Mouse (Mus musculus) frontal cortex, postnatal 25 days (tissue): ENCODE data around the gene Nolc1.
"Not testable (repeated sequence)": the region's sequence is repeated elsewhere in the genome, so short reads cannot be mapped to it uniquely, and the experiment has no call there.

Experiments
- DNase-seq, 2 experiments: peaks; one replicate each; pipeline ENCODE4 v3.0.0; 2022; ENCODE audit warnings: low spot score in 2 of 2

Gene Nolc1

DNA sequence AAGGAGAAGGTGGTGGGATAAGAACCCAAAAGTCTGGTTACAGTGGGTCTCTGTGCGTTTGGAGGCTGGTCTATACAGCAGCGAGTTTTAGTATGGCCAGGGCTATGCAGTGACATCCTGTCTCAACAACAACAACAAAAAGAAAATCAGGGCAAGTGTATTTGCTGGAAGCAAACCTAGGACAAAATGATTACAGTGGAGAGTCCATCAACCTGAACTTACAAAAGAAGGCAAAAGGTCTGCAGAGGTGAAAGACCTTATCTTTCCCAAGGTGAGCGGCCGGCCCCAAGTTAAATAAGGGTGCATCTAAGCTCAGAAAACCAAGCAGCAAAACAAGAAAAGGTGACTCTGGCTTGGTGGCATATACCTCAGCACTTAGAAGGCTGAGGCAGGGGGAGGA lies 16.0 kb downstream of the Nolc1 start:
- DNase-seq: no peak

DNA sequence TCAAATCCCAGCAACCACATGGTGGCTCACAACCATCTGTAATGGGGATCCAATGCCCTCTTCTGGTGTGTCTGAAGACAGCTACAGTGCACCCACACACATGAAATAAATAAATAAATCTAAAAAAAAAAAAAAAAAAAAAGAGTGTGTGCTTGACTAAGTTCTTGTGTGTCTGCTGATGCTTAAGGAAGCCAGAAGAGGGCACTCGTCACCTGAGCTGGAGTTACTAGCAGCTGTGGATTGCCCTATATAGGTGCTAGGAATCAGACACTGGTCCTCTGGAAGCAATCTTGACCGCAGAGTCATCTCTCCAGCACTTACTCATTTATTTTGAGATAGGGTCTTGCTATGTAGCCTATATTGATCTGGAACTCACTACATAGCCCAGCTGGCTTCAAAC lies 18.5 kb downstream of the Nolc1 start:
- DNase-seq: no peak

DNA sequence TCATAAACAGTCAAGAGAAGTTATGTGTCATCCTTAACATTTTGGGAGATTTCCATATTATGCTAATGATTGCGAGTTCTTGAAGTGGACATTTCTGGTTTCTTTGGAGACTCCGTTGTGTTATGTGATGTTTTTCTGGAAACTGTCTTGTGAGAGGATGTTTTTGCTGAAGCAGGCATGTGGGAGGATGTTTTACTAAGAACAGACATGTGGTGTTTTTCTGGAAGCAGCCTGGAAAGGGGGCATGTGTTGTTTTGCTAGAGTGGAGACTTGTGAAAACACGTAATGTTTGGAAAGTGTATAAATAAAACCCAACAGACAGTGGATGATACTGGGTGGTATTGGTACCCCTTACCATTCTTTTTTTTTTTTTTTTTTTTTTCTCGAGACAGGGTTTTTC lies 19.6 kb downstream of the Nolc1 start:
- DNase-seq: no peak

DNA sequence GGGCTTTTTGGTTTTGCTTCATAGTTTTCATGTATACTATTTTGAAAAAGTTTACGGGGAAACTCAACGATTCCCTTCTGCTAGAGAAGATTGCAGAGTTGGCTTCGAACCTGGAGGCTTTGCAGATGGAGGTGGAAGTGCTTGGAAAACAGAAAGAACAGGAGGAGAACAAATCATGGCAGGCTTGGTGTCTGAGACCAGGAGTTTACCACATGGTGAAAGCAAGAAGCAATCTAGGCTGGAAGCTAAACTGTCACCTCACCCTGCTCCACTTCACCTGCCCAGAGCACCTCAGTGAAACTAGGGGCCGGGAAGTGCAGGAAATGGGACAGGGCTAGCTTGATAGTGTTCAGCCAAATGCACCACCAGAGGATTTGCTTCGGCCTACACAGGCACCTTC lies 20.7 kb downstream of the Nolc1 start:
- DNase-seq: no peak

DNA sequence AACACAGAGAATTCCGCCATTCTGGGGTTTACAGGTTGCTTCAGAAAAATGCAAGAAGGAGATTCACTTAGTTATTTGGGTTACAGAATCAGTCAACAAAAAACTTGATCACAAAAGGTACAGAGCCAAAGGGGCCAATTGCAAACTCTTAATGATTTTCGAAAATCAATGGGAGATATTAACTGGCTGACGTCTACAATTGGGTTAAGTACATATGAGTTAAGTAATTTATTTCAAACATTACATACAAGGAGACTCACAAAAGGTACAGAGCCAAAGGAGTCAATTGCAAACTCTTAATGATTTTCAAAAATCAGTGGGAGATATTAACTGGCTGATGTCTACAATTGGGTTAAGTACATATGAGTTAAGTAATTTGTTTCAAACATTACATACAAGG lies 23.9 kb downstream of the Nolc1 start:
- no peak for DNase-seq

DNA sequence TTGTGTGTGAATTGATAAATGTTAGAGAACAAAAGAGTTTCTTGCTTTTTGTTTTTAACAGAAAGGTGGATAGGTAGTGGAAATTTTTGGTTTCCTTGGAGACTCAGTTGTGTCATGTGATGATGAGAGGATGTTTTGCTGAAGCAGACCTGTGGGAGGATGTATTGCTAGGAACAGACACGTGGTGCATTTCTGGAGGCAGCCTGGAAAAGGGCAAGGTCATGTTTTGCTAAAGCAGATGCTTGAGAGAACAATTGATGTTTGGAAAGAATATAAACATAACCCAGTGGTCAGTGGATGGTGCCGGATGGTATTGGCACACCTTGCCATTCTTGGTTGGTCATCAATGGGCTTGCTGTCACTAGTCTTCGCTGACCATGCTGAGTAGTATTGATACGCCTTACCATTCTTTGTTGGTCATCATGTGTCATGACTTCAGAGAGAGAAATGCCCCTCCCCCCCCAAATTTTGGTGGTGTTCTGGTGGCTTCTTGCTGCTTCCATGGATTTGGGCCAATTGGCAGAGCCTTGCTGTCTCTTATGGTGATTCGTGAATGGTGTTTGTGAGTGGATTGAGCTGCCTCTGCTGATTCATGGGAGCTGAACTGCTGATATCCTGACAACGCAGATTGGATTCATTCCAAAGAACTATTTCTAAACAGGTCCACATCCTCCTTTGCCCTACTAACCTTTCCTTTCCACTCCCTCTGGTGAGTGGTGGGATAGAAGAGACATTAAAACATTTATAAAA lies 27.9 kb downstream of the Nolc1 start:
- DNase-seq: no peak

DNA sequence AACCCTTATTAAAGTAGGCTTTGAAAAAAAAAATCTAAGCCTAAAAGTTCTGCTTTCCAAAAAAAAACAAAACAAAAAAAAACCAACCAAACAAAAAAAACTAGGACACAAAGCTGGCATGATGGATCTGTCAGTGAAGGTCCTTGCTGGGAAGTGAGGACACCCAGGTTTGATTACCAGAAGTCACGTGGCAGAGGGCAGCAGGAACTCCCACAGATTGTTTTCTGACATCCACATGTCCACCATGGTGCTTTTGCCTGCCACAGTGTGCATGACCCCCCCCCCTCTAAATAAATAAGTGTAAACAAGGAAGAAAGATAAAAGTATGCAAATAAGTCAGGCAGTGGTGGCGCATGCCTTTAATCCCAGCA lies 28.5 kb downstream of the Nolc1 start:
- no peak for DNase-seq

DNA sequence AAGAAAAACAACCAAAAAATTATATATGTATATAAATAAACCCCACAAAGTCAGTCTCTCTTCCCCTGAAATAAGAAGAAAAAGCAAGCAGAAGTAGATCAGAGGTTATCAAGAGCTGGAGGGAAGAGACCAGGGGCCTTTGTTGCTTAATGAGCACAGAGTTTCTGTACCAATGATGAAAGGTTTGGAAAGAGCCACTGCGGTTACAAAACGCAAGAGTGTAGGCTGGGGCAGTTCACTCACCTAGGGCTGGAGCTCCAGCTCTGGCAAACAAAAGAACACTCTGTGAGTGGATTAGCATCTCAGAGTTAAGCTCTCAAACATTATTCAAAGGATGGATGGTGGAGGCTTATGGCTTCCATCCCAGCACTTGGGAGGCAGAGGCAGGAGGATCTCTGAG lies 34.6 kb downstream of the Nolc1 start:
- no peak for DNase-seq

DNA sequence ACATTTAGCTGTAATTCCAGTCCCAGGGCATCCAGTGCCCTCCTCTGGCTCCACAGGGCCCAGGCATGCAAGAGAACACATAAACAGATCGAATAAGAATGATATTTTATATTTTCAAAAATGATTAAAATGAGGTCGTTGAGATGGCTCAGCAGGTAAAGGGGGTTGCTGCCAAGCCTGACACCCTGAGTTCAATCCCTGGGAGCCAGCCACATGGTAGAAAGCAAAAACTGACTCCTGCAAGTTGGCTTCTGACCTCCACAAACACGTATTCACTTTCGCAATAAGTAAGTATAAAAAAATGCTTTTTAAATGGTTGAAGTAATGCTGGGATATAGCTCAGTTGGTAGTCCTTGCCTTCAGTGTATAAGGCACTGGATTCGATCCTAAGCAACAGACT lies 35.1 kb downstream of the Nolc1 start:
- DNase-seq: no peak

DNA sequence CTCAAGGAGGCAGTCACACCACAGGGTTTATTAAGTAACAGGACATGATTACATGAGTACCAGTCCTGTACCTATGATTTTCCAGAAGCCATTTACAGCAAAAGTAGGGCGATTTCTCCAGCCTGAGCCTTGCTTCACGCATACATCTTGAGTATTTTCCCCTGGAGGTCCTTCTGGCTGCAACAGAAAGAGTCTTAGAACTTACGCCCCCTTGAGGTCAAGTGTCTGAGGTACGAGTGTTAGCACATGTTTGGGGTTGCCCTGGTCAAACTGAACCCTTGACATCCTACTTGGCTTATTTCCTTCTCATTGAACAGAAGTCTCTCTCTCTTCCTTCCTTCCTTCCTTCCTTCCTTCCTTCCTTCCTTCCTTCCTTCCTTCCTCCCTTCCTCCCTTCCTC lies 39.0 kb downstream of the Nolc1 start:
- DNase-seq: no peak

DNA sequence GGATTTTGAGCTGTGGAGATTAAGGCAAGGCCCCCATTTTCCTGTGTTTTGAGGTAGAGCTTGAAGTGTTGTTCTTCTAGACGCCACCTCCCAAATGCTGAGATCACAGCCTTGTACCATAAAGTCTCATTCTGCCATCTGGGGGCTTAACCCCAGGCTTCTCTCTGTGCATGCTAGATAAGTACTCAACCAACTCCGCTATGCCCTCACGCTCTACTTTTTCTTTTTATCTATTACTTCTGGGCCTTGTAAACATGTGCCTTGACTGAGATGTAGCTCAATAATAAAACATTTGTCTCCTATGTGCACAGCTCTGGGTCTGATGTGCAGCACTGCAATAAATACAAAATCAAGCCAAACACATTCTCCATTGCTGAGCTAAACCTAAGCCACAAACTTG lies 43.8 kb downstream of the Nolc1 start:
- DNase-seq: no peak

DNA sequence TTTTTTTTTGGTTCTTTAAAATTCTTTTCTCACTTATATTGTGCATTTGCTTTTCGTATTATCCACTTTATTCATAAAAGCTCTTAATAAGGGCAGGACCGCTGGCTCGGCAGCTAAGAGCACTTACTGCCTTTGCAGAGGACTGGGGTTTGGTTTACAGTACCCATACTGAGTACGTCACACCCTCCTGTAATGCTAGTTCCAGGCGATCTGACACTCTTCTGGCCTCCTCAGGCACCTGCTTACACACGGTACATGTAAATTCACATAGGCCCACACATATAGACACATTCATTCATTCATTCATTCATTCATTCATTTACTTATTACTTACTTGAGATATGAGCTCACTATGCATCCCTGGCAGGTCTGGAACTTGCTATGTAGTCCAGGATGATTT lies 45.2 kb downstream of the Nolc1 start:
- DNase-seq: no peak

DNA sequence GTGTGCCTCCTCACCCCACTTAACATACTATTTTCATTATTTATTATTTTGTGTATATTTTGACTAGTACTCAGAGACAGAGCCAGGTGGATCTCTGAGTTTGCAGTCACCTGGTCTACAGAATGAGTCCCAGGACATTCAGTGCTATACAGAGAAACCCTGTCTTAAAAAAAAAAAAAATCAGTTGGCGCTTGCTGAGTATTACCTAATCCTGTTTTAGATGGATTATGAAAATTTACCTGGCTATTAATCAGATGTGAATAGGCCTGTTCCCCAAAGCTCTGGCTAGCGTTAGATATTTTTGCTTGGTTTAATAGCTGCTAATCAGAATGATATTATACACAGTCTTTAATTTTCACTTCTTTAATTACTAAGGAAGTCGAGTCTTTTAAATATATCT lies 48.2 kb downstream of the Nolc1 start:
- no peak for DNase-seq

DNA sequence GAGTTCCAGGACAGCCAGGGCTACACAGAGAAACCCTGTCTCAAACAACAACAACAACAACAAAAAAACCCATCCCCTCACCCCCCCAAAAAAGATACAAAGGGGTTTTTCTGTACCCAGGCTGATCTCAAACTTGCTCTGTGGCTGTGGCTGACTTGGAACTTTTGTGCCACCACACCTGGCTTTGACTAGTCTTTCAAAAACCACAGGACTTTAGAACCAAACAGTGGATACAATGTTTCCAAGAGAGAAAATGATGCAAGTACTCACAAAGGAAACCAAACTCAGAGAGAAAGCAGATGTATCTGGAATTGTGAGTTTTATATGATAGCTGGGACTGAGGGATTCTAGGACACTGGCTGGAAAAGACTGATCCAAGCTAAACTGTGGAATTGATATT lies 49.0 kb downstream of the Nolc1 start:
- no peak for DNase-seq

DNA sequence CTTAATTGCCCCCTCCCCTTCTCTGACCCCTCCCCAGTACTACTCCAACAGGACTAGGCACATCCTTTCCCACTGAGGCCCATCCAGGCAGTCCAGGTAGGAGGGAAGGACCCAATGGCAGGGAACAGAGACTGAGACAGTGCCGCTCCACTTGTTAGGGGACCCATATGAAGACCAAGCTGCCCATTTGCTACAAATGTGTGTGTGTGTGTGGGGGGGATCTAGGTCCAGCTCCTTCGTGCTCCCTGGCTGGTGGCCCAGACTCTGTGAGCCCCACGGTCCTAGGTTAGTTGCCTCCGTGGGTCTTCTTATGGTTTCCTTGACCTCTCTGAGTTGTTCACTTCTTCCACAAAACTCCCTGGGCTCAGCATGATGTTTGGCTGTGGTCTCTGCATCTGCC lies 50.6 kb downstream of the Nolc1 start:
- no peak for DNase-seq

DNA sequence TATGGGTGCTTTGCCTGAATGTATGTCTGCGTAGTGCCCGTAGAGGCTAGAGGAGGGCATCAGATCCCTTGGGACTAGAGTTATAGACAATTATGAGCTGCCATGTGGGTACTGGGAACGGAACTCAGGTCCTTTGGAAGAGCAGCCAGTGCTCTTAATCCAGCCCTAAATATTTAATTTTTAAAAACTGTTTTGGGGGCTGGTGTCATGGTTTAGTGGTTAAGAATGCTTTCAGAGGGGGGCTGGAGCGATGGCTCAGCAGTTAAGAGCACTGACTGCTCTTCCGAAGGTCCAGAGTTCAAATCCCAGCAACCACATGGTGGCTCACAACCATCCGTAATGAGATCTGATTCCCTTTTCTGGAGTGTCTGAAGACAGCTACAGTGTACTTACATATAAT lies 54.1 kb downstream of the Nolc1 start:
- DNase-seq: not testable (repeated sequence)

DNA sequence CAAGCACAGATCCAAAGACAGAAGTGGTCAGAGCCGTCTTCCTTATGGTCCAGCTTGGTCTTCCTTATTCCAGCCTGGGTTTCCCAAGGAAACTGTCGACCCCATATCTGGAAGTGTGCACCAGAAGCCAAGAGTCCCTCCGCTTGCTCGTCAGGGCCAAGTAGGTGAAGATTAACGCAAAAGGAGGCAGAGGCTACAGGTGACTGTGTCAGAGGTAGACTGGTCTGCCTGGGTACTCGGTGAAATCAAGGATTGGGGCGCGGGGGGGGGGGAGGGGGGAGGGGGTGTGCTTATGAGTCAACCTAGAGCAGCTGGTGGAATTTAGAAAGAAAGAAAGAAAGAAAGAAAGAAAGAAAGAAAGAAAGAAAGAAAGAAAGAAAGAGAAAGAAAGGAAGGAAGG lies 55.6 kb downstream of the Nolc1 start:
- DNase-seq: no peak

DNA sequence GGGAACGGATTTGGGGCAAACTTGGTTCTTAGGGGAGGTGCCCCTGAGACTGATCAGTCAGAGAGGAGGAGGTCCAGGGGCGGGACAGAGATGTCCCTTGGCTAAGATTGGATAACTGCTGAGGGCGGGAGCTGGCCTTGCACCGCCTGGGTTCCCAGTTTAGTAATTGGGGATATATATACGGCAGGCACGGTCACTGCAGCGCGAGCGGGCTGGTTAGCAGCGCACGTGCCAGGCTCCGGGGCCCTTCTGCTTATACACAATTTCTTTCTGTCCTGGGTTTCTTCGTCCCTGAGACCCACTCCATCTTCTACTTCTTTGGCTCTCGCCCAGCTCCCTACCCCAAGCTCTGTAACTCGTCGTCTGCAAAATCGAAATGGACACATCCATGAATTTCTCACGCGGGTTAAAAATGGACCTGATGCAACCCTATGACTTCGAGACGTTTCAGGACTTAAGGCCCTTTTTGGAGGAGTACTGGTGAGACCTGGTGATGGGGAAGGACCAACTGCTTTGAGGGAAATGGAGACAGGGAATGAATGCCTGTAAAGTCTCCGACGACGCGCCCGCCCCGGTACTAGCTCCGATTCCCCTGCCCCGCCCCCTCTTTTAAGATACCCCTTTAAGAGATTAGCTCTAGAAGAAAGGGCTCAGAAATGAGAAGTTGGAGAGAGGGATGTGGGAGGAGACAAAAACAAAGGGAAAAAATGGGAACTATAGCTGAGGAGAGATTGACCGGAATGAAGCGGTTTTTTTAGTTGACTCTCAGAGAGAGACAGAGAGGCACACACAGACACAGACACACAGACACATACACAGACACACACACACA lies 56.2 kb downstream of the Nolc1 start, which contains the start of gene Elovl3:
Gene Elovl3, plus strand, starts transcription at position 204 of the 832 bp plus-strand sequence.
- DNase-seq: no peak

DNA sequence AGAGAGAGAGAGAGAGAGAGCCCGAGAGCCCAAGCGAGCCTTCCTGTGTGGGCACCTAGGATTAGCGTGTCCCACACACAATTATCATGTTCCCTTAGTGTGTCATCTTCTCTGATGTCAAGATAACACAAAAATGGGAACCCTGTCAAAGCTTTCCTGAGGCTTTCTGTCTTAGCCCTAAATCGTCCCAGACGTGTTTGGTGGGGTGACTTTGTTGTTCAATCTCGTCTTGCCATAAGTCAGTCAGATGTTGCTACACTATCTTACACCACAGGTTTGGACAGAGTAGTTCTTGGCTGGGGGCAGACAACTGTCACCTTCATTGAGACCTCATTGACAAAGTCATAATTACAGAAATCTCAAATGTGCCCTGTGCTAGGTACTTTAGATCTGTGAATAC lies 56.9 kb downstream of the Nolc1 start:
- DNase-seq: no peak
